Mouse (Mus musculus): ENCODE data around the gene Dnm3.

Gene Dnm3

DNA sequence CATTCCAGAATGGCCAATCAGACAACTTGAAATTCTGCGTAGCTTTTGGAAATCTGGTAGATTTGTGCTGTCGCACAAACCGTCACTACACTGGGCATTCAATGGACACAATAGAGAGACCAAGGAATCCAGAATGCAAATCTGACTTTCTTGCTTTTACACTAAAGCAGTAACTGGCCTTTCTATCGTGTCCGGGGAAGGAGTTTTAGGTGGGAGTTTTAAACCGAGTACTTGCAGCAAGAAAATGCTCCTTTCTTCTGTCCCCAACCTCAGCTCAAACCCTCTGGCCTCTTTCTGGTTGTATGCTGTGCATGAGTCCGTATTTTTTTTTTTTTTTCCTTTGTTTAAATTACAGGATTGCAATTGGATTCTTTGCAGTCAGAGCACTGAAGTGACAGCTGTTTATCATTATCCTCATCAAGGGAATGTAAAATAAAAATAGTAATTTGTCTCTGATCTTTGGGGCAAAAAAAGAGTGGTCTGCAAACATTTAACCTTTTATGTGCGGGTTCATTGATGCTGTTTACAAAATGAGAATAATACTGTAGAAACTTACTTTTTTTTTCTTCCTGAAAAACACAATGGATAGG lies 454.1 kb downstream of the Dnm3 start:
- peak; percentile 36 for DNase-seq (ENCODE audit: low read depth)

DNA sequence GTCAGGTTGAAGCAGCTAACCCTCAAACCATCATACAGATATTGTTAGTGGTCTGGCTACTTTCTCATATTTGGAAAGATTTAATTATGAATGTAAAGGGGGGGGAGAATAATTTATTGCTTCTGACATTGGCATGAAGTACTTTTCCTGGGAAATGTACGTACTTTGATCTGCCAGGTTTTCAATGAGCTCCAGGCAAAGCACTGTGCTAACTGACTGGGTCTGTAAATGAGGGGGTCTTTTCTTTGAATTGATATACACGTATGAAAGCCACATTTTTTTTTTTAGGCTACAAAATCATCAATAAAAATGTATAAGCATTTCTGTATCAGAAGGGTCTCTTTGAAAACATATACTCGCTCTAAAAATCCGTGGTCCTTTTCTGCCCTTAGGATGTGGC lies 457.1 kb downstream of the Dnm3 start:
- DNase-seq (ENCODE audit: low read depth) = no peak

DNA sequence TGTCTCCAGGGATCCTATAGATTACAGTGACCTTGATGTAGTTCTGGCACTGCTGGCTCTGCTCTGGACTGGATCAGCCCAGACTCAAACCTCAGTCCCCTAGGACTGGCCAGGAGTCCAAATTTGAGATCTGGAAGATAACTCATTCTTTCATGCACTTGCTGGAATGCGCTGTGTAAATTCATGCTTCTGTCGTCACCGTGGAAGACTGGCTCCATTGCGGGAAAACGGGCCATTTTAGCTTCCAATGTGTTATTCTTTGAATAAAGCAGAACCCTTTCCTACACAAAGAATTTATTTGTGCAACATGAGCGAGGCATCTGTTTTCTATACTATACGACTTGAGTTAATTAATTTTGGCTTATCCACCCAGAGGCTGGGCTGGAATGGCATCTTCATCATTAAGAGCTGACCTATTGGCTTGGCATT lies 457.5 kb downstream of the Dnm3 start:
- peak; percentile 95 for DNase-seq (ENCODE audit: low read depth)

DNA sequence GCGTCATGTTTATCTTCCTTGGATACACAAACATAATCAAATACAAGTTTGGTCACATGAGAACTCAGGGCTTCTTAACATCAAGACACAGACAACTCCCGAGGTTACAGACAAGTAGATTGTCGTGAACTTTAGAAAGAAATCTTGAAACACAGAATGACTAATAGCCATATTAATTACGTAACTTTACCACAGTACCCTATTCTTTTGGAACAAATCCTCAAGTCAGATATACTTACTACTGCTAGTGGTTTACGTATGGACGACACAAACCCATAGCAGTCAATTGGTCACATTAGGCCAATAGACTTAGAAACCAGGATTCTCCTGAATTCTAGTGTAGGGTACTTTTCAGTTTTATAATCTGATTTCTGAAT lies 459.2 kb downstream of the Dnm3 start:
- peak; percentile 37 for DNase-seq (ENCODE audit: low read depth)

DNA sequence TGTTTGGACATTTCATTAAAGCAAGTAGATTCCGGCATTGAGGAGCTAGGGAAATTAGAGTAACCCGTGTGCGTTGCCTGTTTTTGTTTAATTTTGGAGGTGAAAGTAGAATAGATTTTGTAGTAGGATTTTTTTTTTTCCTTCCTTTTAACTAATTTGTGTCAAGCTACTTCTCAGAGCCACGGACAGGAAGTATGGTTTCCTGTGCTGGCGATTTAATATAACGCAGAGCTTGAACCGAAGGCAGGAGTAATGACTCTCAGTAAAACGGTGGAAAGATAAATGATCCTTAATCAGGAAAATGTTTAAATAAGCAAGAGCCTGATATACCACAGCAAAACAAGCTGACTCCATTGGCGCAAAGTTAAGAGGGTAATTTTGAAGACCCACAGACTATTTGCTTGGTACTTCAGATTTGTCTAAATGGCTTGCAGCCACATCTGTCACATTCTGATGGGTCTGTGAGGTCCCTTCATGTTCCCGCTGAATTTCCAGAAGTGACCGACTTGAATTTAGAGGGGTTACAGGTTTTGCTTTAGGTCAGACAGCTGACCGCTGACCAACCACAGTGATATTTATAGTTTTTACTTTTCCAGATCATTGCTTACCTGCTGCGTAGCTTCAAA lies 459.7 kb downstream of the Dnm3 start:
- DNase-seq (ENCODE audit: low read depth) = no peak

DNA sequence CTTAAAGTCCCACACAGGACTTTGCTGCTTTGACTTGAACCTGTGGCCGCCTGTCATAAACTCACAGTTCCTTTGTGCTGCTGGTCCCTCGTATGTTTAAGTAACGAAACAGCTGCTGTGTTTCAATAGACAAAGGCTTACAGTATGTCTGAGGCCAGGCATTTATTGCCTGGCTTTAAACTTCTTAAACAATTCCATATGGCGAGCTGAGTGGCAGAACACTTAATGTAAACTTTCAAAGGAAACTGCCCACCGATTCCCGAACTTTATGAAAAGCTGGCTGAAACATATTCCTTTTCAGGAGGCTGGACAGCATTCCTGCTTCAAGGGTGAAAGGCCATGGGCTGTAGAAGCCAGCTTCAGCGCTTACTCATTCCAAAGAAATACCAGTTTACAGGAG lies 460.9 kb downstream of the Dnm3 start:
- DNase-seq (ENCODE audit: low read depth) = peak; percentile 92

DNA sequence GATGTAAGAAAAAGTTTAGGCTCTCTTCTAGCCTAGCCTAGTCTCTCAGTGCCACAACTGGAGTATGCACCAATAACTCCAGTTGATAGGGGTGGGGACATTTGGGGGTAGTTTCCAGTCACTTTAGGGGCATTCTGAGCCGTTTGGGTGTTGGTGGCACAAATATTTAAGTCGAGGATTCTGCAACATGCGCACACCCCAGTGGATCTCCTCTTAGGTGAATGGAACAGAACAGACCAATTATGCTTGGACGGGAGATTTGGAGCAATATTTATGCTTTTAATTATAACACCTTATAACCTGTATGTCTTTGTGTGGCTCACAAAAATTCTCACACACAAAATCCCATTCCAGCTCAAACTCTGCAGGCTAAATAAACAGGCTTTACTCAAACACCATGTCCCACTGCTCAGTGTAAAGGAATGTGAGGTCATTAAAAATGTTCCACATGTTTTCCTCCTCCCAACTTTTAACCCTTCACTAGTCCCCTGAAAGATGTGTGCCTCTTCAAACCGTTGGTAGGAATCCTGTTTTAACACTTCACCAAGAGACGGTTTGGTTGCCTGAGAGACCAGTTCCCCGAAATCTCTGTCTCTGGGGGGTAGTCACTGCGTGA lies 462.5 kb downstream of the Dnm3 start:
- peak; percentile 66 for DNase-seq (ENCODE audit: low read depth)

DNA sequence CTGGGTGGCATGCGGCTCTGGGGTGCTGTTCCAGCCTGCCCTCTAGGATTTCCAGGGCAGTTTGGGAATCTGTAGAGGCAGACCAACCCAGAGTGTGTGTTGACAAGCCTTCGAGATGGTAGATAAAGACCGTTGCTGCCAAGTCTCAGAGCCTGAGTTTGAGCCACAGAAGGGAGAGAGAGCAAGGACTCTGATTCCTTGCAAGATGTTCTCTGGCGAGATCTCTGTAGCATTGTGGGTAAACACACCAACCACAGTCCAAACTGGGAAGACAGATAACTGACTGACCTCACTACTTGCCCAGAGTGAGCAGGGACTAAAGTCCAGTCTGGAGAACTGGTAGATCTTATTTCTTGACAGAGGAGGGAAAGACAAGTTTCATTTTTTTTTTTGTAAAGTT lies 464.3 kb downstream of the Dnm3 start:
- DNase-seq (ENCODE audit: low read depth) = peak; percentile 63

DNA sequence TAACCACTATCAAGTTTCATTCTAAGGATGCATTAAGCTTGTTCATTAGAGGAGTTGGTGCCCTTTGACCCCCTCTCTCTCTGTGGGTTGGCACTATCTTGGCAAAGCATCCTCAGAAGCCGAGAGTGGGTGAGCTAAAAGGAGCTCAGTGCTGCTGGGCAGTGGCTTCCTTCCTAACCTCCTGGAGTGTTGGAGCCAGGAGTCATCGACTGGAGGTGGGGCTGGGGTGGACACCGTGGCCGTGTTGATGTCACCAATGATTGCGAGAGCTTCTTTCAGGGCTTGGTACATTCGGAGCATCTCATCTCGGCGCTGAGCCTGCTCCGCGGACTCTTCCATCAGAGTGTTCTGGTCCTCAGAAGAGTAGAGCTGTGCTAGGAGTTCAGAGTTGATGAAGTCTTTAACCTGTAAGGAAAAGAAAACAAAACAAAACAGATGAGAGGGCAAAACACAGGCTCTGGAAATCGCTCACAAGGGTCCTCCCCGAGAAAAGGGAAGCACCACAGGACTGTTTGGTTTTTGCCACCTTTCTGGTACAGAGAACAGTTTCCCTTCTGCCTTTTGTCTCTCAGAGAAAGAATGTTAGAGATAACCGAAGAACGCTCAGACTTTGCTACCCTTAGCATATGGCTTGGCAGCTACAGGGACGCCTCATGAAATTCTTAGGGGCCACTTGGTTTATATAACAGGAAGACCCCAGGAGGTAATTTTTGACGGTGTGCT lies 466.1 kb downstream of the Dnm3 start:
- DNase-seq (ENCODE audit: low read depth) = no peak

DNA sequence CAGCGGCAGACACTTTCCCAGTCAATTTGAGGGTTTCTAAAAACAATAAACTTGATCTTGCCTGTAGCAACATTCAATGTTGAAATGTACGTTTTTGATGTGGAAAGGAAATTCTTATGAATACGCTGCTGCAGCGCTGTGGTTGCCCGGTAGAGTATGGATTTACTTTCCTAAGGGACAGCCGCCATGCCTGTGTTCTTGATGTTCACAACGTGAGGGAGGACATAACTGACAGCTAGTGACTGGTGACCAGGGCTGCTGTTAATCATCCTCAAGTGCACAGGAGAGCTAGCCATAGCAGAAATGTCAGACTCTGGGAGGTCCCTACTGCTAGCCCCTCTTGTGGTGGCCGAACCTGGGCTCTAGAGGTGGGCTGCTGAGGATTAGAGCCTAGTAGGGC lies 468.7 kb downstream of the Dnm3 start:
- no peak for DNase-seq (ENCODE audit: low read depth)

DNA sequence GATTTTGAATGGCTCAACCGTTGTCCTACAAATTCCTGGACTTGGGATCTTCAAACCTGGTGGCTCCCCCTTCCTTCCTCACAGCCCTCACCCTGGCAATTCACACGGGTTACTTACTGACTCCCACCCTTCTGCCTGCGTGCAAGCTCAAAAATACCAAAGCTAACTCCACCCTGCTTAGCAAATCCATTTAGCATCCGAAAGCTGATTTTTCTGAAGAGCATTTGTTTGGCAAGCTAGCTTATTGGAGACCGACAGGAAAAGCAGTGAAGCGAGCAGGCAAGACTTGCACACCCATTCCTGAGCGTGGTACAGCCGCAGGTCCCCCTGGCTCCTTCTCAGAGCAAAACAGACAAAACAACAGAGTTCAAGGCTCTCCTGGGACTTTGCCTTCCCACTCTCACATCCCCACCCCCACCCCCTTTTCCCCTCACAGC lies 469.2 kb downstream of the Dnm3 start:
- DNase-seq (ENCODE audit: low read depth) = peak; percentile 89

DNA sequence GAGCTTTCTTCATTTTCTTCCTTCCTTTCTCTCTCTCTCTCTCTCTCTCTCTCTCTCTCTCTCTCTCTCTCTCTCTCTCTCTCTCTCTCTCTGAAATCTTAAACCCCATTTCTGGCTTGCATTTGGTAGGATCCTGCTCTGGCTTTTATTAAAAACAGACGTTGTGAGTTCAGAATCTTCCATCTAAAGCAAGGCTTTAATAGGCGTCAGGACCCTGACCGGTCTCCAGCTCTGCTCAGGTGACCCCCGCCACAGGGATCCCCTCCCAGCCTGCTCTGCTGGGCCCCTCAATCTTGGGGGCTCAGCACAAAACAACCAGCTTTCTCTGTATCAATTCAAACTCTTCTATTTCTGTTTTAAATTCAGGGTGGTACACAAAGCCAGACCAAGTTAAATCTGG lies 469.6 kb downstream of the Dnm3 start:
- peak; percentile 79 for DNase-seq (ENCODE audit: low read depth)

DNA sequence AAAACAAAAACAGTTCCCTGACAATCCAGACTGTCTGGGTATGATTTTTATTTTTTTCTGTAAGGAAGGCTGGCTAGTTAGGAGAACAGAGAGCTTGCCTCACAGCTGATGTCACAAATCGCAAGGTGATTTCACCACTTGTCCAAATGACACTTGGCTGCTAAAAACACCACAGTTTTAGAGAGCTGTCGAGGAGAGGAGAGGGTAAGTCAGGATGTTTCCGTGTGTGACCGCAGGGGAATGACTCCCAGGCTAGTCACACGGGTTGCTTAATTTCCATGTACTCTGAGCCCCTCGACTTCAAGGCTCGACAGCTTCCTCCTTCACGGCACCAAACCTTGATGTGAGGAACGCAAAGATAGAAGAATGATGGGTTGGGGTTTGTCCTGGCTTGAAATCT lies 471.7 kb downstream of the Dnm3 start:
- DNase-seq (ENCODE audit: low read depth) = peak; percentile 56

DNA sequence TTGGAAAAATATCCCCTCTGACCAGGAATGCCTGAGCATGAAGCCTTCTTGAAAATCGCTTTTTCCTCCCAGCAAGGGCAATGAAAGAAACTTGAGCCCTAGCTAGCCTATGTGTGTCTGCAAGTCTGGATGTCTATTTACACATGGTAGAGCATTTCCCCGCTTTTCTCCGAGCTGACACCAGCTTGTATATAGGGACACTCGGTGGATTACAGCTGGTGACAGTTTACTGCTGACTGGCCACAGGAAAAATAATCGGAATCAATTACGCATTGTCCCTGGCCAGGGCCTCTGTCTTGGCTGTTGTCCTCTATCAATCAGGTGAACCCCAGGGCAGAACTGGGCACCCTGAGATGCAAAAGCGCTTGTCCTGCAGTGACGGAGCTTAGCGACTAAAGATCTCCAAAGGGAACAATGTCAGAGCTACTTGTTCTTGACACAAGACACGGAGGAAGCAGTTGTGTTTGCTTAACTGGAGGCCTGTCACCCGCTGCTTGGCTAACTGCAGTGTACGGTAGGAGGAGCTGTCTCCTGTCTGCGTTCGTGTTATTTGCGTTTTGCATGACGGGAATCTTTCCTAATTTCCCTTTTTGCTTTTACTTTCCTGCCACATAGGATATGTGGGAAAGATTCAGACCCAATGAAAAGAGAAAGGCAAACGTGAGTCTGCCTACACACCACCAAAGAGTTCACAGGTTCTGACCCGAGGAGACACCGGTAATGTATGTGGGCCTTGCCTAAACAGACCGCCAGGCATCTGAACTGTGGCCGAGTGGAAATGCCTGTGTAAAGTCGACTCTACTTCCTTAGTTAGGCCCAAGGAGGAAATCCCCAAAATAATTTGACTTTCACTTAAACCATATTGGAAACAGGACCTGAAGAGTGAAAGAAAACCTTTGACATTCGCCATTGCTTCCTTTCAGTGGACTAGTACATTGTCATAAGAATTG lies 472.7 kb downstream of the Dnm3 start:
- DNase-seq (ENCODE audit: low read depth) = peak; percentile 72

DNA sequence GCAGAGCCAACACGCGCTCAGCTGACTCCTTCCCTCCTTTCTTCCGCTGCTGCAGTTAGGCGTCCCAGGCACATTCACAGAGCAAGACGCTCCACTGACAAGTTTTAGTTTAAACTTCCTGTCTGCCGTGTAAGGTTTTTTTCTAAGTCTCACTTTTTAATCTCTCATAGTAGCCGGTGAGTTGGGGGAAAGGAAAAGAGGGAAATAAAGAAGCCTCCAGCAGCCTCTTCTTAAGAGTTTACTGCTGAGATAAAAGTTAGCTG lies 473.4 kb downstream of the Dnm3 start:
- no peak for DNase-seq (ENCODE audit: low read depth)

DNA sequence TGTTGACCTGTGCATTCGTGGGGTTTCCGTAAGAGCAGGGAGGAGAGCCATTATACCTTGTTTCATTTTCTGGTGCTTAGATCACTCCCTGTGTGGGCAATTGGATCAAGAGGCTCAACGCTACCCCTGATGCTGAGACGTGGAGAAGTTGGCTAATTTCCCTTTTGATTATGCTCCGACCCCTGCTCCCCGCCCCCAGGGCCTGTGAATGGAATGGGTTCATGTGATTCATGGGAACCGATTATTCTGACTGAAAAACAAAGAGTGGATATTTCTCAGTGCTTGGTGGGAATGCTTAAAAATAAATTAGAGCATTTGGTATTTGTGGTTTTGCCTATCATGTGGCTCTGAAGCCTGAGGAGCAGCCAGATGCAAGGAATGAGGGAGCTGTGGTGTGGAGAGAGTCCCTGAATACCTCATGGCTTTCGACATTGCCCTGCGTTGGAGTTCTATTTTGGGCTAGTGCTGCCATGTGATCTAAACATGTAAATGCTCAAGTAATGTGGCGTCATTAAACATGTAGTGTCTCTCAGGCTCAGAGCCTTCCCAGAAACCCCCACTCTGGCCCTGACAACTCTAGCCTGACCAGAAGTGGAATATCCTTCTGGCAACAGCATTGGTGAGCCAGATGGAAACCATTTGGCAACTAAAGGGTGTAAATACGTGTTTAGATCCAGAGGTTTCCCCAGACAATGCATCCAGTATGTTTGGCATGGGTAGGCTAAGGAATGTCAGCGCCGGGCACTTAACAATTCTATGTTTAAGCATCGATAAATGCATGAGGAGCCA lies 473.9 kb downstream of the Dnm3 start:
- DNase-seq (ENCODE audit: low read depth) = peak; percentile 91

DNA sequence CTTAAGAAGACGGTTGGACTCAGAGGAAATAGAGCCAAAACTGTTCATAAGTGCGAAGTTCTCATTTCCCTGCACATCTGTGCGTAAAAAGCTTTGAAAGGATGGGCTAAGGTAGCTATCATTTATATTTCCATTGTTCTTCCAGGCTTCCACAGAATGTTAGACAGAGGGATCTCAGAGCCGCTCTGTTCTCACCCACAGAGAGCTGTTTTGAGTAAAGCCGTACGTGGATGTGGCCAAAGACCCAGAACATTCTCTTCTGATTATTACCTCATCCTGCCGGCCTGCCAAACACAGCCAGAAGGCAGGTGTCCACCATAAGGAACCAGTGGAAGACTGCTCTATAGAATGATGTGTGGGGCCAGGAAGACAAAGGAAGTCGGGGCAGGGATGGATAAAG lies 476.5 kb downstream of the Dnm3 start:
- peak; percentile 18 for DNase-seq (ENCODE audit: low read depth)

DNA sequence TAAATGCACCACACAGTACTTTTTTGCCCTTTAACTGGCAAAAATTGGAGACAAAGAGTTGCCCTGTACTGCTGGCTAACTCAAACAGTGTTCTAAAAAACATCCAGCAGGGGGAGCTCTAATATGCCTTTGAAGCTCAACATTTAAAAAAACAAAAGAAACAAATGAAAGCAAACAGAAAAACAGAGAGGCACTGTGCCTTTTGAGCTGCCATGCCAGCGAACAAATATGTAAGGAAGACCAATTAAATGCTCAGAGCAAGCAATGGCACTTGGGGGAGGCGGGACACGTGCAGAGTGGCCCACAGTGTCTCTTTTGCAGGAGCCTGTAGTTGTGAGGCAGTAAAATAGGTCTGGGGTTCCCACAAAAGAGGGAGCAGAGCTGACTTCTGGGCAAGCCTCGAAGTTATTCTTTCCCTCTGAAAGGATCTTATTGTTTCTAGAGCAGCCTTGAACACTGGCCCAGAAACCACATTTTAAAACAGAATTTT lies 477.9 kb downstream of the Dnm3 start:
- DNase-seq (ENCODE audit: low read depth) = peak; percentile 93

DNA sequence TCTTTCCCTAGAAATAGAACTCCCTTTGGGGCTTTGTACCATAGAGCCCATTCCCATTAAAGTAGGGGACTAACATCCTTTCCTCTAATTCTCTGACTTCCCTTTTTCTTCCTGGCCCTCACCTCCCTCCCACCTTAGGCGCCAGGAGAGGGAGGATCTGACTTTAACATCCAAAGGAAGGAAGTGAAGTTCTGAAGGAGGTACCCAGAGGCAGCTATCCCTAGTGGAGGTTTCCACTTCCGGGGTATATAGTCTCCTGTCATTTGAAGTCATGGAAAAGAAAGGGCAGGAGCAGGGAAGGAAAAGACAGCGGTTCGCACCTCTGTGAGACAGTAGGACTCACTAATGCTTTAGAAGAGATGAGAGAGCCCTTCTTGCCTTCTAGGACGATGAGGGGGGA lies 478.5 kb downstream of the Dnm3 start:
- no peak for DNase-seq (ENCODE audit: low read depth)

DNA sequence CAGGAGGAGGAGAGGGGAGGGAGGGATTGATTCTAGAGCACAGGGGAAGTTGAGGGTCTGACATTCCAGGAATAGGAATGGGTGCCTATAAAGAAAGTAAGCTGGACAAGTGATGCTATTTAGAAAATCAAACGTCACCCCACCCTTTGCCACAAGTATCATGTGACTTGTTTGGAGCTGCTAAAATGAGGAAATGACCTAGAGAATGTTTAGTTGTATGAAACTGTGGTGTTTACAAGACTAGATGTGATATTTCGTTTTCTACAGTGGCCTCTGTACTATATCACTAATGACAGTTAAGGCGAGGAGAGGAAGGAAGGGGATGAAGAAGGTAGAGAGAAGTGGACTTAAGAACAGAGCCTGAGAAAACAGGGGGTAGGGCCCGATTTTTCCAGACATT lies 479.1 kb downstream of the Dnm3 start:
- DNase-seq (ENCODE audit: low read depth) = no peak

DNA sequence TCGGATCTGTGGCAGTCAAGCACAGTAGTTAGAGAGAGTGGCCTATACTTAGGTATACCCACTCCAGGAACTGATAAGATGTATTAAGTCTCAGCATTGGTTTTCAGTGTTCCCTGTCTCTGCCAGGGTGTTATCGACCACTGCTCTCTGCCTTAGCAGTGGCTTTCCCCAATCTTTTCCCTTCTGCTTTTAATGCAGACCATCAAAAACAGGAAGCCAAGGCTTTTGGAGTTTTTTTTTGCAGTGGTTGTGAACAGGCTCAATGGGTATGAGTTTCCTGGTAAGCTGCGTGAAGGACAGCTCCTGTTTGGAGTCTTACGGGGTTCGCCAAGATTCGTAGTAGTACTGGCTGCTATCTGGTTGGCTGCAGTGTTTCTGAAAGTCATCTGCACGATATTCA lies 485.4 kb downstream of the Dnm3 start:
- DNase-seq (ENCODE audit: low read depth) = no peak

Measured in NIH3T3 (cell line).